Mouse (Mus musculus) c-Kit-positive CD71-positive TER-119-negative erythroid progenitor cells, embryonic 14.5 days (primary cell): ENCODE measurements around the gene Mrgprb3.

Experiments used
- DNase-seq: peaks from one replicate; pipeline ENCODE4 v3.0.0-alpha.2; 2013; ENCODE audit warnings: low read depth

Mrgprb3 gene

DNA sequence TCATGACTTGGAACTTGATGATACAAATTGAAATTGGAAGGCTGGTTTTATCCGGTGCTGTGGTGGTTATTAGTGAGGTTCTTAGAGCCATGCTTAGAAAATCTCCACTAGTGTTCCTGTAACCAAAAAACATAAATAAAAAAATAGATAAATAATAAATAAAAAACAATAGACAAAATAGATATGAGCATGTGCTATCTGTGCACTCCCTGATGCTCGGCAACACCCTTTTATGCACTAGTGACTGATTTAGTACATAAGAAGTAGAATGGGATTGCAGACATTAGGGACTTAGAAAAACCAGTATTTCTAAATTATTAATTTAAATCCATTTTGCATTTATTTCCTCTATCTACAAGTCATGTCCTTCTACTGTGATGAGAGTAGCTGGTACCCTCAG is at the start of gene Mrgprb3:
Gene Mrgprb3 (minus strand): TSS at position 101 of the 400 bp plus-strand sequence.
- DNase-seq = no peak
